In genomic region chr13:75089721-75090410, GRCm38 (mm10) we compare ENCODE assay signal across 8 mouse cellular contexts. TPM values are rescaled to one million over a fixed set of nuclear protein-coding genes. Genes with fewer than 3 reads are reported as not detected.
DNase-seq lines count a peak whose midpoint lies in the region; ATAC-seq lines count a peak whose summit lies in the region.

Gene Pcsk1 (plus strand): TSS chr13:75089826.

- no peak for ATAC-seq in heart, embryonic 12.5 days (ENCODE audit: insufficient number of reproducible peaks, low FRiP score)
- ATAC-seq in embryonic facial prominence, embryonic 15.5 days (ENCODE audit: insufficient number of reproducible peaks, low FRiP score, low TSS enrichment, low read depth), result no peak
- ATAC-seq in megakaryocyte progenitor cell, adult 5-6 weeks (replicated peaks; ENCODE audit: poor library complexity), result peak; percentile 57
- ATAC-seq in stomach, embryonic 15.5 days (ENCODE audit: insufficient read depth, low FRiP score, low read depth), result no peak

- peaks cover 26% of the 10 kb centered on the region for H3K27me3 ChIP-seq in heart, embryonic 12.5 days (replicated peaks)
- H3K27me3 ChIP-seq in embryonic facial prominence, embryonic 15.5 days, result peaks cover 22% of the 10 kb centered on the region
- 0 out of 2 replicates have a peak, but pooled peaks cover 10% of the 10 kb centered on the region for H3K27me3 ChIP-seq in stomach, embryonic 15.5 days (replicated peaks)

- peaks cover 12% of the 10 kb centered on the region for H3K4me1 ChIP-seq in heart, embryonic 12.5 days (replicated peaks)
- no peaks in the 10 kb centered on the region; the same call in 1 of the 2 replicates for H3K4me1 ChIP-seq in embryonic facial prominence, embryonic 15.5 days
- peaks cover 5% of the 10 kb centered on the region; the same call in 1 of the 2 replicates for H3K4me1 ChIP-seq in stomach, embryonic 15.5 days

- DNase-seq in heart, postnatal 4 days, result no peak
- DNase-seq in adrenal gland, postnatal 14 days, result peak; percentile 10
- DNase-seq in layer of hippocampus, adult 18-20 months (ENCODE audit: low spot score in 2 of 2), result peak in 1 of 2 experiments; percentile 39
- DNase-seq in kidney, postnatal 25 days, result no peak

- no peaks in the 10 kb centered on the region for H3K36me3 ChIP-seq in heart, embryonic 12.5 days
- no peaks in the 10 kb centered on the region for H3K36me3 ChIP-seq in embryonic facial prominence, embryonic 15.5 days
- no peaks in the 10 kb centered on the region for H3K36me3 ChIP-seq in stomach, embryonic 15.5 days

- WGBS in heart, embryonic 12.5 days, result 2% methylated on average over 28 of the region's 28 CpGs
- WGBS in embryonic facial prominence, embryonic 15.5 days, result 2% methylated on average over 28 of the region's 28 CpGs
- WGBS in stomach, embryonic 15.5 days, result under 1% methylated on average over 28 of the region's 28 CpGs

- peak within 1 kb of the TSS; percentile 72 for H3K4me2 ChIP-seq in heart, embryonic 12.5 days
- H3K4me2 ChIP-seq in embryonic facial prominence, embryonic 15.5 days (replicated peaks), result peak within 1 kb of the TSS; percentile 53
- H3K4me2 ChIP-seq in stomach, embryonic 15.5 days, result peak within 1 kb of the TSS; percentile 46

- no peaks in the 10 kb centered on the region for H3K9me3 ChIP-seq in heart, embryonic 12.5 days (replicated peaks)
- H3K9me3 ChIP-seq in embryonic facial prominence, embryonic 15.5 days (replicated peaks), result no peaks in the 10 kb centered on the region
- H3K9me3 ChIP-seq in stomach, embryonic 15.5 days, result no peaks in the 10 kb centered on the region

- H3K4me3 ChIP-seq in heart, embryonic 12.5 days, result peak within 1 kb of the TSS; percentile 45
- H3K4me3 ChIP-seq in embryonic facial prominence, embryonic 15.5 days (replicated peaks), result peak within 1 kb of the TSS; percentile 34
- H3K4me3 ChIP-seq in stomach, embryonic 15.5 days (replicated peaks), result peak within 1 kb of the TSS; percentile 28

- no peak within 1 kb of the TSS for H3K27ac ChIP-seq in heart, embryonic 12.5 days (ENCODE audit: poor library complexity, severe bottlenecking)
- H3K27ac ChIP-seq in embryonic facial prominence, embryonic 15.5 days (replicated peaks), result no peak within 1 kb of the TSS
- H3K27ac ChIP-seq in stomach, embryonic 15.5 days, result no peak within 1 kb of the TSS

- no peak within 1 kb of the TSS for H3K9ac ChIP-seq in heart, embryonic 12.5 days
- H3K9ac ChIP-seq in embryonic facial prominence, embryonic 15.5 days, result no peak within 1 kb of the TSS
- H3K9ac ChIP-seq in stomach, embryonic 15.5 days, result no peak within 1 kb of the TSS

RNA-seq across cellular contexts. Expression of gene Pcsk1, which starts in this region (rescaled TPM):
- polyA plus RNA-seq in heart, embryonic 12.5 days (2016; fragmentation: Nextera tagmentation; extraction: Ambion mirVana), result 0.03 TPM in 1 of 2 replicates, not detected in the other
- total RNA-seq in heart, postnatal 4 days (2021), result under 1 TPM; 0.05 to 0.20 TPM
- 14.4 and 16.5 TPM in 2 replicates for total RNA-seq in adrenal gland, postnatal 14 days (2021)
- 0.21 and 0.41 TPM in 2 replicates for polyA plus RNA-seq in embryonic facial prominence, embryonic 15.5 days (2015; fragmentation: Nextera tagmentation; extraction: Ambion mirVana)
- 10 to 100 TPM; 21.5 to 24.8 TPM for total RNA-seq in layer of hippocampus, adult 18-20 months (2021)
- not detected in 2 replicates for total RNA-seq in megakaryocyte progenitor cell, adult 5-6 weeks (2015)
- total RNA-seq in megakaryocyte progenitor cell, adult 5-6 weeks (2017), result not detected in 2 replicates
- 2.0 and 4.2 TPM in 2 replicates for polyA plus RNA-seq in stomach, embryonic 15.5 days (2015; fragmentation: Nextera tagmentation; extraction: Ambion mirVana)

Comparison
In these comparisons a context has a peak if more than half of its experiments do, and no peak if none do; other contexts are left out.
1. RNA of gene Pcsk1 (total RNA-seq): 21.5 to 24.8 TPM in layer of hippocampus, adult 18-20 months and 14.4 to 16.5 TPM in adrenal gland, postnatal 14 days; 0.05 to 0.20 TPM in heart, postnatal 4 days and not detected in megakaryocyte progenitor cell, adult 5-6 weeks; every median in the first group is over 10 times any median in the second.
2. Peak in ATAC-seq in megakaryocyte progenitor cell, adult 5-6 weeks; RNA of the gene not detected or under 1 TPM.
3. Peak in every context shown above with its lines, with median percentiles within 50 percentile points of each other: H3K4me2 ChIP-seq and H3K4me3 ChIP-seq.